Mouse (Mus musculus) urinary bladder, postnatal 10 days (tissue): ENCODE measurements around the gene Muc20.

Source experiments
- DNase-seq: peaks from one replicate; pipeline ENCODE4 v3.0.0; 2022; ENCODE audit warnings: low spot score

Gene Muc20

DNA sequence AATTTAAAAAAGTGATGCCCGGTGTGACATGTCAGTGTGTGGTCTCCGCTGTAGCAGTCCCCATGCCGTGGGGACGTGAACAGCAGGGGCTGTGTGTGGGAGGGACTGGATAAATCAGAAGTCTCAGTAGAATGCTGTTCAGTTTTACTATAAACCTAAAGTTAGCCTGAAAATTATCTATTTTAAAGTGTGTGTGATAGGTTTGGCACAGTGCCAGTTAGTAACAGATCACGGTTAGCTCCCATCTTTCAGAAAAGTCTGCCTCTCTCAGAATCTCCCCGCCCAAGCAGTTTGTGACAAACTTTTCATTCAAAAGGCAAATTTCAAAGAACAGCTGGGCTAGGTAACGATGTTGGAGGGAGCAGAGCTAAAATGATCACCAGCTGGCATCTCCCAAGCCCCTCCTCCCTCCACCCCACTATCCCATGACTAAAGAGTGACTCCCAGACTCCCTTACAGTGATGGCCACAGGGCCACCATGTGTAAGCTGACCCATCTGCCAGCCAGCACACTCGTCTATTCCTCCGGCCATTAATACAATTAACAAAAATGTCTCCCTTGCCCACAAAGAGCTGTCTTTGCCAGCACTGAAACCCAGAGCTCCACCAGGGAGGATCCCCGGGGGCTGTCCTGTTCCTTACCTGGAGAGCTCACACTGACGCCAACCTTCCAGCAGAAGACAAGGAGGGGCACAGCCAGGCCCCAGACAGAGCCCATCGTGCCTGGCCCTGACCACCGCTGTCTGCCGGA lies 384 bp downstream of the Muc20 start:
- no peak for DNase-seq

DNA sequence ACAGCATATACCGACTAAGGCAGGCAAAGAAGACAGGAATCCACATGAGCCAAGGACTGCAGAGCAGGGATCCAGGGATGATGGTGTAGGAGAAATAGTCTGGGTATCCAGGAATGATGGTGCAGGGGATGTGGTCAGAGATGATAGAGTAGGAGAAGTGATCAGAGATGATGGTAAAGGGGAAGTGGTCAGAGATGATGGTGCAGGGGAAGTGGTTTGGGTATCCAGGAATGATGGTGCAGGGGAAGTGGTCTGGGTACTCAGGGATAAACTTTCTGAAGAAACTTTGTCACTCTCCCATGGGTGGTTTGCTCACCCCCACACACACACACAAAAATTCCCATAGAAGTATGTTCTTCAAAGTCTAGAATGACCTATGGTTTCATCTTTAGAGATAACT lies 2.1 kb downstream of the Muc20 start:
- DNase-seq, result no peak

DNA sequence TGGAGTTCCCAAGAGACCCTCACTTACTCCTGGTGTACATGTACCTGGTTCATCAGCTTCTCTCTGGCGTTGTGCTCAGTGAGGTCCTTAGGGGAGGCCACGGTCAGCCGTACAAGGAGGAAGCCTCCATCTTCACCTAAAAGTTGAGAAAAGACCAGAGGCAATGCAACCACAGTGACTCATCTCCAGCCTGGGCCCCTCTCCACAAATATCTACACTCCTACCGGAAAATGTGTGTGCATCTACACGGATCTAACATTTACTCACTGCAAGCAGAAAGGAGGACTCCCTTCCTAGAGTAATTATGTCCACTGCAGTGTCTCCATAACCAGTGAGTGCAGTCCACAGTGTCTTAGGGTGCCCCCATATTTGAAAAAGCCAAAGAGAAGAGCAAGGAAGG lies 7.2 kb downstream of the Muc20 start:
- DNase-seq, result no peak

DNA sequence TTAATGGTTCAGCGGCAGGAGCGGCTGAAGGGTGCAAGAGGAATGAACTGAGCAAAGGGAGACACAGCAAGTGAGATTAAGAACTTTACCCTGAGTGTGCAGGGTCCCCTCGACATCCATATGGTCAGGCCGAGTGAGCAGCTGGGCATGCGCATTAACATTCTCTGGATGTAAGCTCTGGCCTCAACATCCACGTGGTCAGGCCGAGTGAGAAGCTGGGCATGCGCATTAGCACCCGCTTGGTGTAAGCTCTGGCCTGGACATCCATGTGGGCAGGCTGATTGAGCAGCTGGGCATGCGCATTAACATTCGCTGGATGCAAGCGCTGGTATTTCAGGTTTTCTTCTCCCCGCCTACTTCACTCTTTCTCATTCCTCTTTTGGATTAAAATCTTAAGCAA lies 12.4 kb downstream of the Muc20 start:
- no peak for DNase-seq

DNA sequence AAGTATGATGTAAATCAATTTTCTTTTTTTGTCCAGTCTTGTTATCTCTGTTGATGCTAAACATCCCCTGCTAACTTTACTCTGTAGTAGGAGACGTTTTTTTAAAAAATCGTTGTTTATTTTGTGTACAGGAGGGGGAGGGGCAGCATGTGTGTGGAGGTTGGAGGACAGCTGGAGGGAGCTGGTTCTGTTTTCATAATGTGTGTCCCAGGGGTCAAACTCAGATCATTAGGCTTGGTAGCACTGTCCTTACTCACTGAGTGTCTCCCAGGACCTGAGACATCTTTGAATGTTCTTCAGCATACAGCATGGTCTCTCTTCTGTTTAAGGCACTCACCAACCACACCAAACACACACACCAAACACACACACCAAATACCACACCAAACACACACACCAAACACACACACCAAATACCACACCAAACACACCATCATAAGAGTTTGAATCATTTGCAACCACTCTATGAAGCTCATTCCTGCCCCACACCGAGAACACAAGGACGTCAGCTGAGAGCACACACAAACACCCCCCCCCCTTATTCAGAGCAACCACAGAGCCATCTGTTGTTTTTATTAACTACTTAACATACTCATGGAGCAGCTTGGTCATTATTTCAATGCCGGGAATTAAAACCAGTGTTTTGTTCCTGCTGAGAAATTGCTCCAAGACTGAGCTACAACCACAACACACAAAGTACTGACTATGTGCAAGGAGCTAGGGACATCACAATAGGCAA lies 13.7 kb downstream of the Muc20 start:
- DNase-seq, result no peak

DNA sequence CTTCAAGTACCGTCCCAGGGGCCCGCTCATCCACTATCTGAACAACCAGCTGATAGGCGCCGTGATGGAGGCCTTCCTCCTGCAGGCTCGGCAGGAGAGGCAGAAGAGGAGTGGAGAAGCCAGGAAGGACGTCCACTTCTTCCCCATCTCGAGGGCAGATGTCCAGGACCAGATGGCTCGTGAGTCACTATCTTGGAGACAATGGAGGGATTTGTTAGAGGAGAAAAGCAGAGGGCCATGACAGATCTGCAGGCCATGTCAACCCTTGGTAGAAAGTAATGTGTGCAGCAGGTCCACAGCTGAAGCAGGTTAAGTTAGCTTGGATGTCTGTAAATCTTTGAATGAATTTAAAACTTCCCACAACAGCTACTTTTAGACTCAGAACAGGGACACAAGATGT lies 18.3 kb downstream of the Muc20 start:
- DNase-seq, result no peak

DNA sequence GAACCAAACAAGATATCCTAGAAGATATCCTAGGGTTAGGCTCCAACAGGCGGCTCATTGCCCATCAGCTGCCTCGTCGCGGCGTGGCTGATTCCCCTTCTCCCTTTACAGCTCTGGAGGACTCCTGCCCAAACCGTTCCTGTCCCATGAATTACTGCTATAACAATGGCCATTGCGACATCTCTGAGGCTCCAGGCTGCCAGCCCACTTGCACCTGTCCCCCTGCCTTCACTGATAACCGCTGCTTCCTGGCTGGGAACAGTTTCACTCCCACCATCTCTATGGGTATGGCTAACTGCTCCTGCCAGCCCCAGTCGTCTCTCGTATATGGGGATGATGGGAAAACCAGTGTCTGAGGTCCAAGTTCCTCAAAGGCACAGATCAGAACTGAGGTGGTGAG lies 20.6 kb downstream of the Muc20 start:
- DNase-seq, result no peak

DNA sequence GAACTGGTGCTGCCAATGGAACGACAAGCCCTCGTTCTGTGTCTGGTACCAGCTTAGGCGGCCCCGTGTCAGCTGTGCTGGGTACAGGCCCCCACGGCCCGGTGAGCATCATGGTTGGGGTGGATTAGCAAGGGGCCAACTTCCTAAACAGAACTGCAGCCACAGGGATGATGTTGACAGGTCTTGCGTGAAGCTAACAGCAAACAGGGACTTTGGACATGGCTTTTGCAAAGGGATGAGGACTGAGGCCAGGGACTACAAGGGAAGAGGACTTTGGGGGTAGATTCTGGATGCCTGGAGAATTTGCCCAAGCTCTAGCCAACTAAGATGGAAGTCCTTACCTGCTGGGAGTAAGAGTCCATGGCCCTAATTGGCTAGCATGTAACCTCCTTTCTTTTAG lies 30.3 kb downstream of the Muc20 start:
- no peak for DNase-seq

DNA sequence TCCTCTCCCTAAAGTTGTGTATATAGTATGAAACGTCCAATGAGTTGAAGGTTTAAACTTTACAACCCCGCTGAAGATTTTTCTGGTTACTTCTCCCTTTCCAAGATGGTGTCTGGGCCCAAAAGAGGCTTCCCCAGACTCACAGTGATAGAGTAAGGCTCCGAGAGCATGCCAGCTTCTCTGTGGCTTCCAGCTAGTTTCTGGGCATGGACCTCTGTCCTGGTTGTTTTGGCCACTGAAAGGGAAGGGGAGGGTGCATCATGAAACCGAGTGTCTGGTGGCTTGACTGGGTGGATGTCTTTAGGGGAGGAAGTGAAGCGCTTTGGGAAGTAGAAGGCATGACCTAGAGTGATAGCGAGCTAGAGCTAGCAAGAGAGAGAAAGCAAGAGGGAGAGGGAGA lies 32.3 kb downstream of the Muc20 start:
- no peak for DNase-seq

DNA sequence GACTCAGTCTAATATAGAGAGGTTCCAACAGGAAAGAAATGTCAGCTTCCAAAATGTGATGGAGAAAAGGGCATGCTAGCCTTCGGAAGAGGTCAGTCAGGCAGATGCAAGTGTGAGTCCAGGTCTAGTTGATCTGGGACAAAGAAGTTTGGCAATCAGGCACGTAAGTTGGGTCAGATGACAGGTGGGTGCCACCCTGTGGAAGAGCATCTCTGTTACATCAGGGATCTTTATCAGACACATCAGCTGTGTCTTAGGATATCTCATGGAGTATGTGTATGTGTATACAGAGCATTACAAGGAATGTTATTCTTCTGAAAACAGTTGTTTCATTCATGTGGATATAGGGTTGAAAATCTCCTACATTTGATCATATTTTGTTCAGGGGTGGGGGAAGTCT lies 32.7 kb downstream of the Muc20 start:
- no peak for DNase-seq

DNA sequence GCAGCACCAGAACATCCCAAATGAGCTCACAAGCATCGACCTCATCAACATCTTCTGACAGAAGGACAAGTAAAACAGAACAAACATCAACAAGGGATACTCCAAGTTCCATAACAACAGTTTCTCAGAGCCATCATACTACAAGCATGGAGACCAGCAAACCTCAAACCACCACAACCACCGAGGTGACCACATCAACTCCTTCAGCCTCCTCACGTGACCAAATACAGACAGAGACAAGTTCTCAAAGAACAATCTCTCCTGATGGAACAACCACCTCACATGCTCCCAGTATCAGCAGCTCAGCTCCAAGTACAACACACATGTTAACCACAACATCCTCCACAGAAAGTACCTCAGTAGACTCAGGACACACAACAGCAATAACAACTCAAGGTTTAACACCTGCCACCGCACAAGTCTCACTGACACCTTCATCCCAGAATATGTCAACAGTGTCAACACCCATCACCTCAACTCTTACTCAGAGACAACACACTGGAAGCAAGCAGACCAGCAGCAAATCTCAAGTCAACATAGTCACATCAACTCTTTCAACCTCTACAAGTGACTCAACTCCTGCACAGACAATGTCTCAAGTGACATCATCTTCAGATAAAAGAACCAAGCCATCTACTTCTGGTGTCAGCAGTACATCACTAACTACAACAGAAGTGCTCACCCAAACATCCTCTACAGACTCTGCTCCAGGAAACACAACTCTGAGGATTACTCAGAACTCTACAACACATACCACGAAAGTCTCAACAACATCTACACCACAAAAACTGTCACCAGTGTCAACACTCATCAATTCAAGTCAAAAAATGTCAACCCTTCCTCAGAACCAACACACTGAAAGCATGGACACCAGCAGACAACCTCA lies 46.8 kb downstream of the Muc20 start:
- no peak for DNase-seq

DNA sequence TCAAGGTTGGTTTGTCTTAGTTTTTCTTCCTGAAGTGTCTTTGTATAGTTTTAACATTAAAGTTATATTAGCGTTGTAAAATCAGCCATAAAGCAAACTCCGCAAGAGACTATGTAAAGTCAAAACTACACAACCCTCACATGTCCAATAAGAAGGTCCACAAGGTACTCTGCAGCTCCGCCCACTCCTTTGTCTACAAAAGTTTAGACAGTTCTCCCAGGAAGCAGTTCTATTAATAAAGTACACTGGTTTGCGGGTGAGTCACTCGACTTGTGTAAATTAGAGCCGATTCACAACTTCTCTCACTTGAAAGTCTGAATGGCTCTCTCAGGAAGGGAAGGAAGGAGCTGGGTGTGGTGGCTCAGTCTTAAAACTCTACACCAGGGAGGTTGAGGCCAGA lies 51.4 kb downstream of the Muc20 start:
- DNase-seq, result no peak

DNA sequence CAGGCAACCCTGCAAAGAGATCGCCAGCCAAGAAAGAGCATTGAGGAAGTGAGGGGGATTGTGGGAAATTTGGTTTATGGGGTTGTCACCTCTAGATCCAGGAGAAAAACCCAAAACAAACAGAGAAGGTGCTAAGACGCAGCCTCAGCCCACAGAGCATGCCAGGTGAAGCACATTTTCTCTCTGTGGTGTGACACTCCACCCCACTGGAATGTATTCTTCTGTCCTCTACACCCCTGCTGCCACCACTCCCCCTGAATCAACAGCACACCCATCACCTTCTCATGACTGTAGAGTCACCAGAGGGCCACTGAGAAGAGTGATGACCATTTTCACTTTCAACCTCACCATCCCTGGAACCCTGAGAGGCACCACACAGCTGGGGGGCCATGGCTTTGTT lies 54.5 kb downstream of the Muc20 start:
- DNase-seq, result no peak

DNA sequence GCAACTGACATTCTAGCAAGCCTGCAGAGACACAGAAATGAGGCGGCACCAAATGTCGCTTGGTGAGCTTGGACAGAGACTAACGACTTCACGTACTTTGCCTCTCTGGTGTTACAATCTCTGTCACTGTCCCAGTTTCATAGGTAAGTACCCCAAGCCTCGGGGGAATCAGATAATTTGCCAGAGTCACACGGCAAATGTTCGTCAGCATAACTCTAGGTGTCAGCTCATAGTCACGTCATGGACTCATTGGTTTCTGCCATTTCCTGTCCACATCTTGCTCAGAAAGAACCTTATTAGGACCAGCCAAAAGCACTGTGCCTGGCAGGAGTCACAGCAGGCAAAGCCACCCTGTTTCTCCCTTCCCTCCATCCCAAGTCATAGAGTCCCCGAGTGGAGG lies 55.9 kb downstream of the Muc20 start:
- no peak for DNase-seq

DNA sequence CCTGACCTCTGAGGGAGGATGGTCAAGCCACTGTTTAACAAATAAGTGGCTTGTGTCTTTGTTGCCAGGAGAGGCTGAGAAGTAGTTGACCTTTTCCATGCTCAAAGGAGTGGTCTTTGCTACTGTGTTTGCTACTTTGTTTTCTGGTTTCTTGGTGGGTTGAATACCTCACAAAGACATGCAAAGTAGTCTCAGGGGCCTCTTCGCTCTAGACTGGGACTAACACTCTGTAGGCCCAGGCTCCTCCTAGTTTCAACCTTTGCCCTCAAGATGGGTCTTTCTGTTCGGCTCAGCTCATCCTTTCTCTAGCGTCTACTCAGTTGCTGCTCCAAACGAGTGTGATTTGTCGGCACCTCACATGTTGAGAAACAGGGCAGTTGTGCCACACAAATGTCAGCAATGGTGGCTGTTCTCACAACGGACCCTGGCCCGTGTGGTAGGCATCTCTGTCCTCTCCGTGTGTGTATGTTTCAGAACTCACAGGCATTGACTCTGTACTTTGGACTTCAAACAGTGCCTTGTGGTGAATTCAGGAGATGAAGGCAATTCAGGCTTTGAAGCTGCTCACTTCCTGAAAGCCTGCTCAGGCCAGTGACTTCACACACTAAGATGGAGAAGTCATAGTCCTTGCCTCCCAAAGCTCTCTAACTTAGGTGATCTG lies 57.1 kb downstream of the Muc20 start:
- no peak for DNase-seq

DNA sequence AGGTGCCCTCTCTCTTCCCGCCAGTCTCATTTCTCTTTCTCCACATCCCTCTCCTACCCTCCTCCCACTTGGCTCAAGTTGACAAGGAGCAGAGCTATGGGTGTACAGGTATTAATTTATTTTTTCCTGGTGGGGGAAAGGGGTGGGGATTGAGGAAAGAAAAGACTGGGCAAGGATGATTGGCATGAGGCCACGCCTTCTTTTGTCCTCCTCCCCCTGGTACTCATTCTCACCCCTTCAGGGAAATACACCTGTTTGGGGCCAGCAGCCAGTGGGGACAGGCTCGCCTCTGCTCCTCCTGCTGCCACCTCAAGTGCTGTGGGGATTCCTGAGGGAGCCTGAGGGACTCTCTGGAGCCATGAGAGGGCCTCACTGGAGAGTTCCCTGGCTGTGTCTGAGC lies 61.2 kb downstream of the Muc20 start:
- no peak for DNase-seq

DNA sequence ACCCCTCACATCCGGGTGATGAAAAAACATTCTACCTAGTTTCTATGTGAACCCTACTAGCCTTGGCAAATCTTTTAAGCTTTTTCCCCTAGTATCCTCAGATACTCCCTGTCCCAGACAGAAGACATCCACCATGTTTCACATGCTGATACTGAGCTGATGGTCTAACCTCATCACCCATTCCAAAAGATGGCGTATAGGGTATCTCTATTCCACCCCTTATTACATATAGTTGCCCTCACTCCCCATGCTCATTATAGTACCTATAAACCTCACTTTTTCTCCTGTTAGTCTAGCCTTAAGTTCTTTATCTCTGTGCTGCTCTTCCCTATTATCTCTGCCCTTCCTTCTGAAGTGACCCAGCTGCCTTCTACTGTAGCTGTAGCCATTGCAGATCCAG lies 61.6 kb downstream of the Muc20 start, which contains the start of gene Muc4:
Gene Muc4 (plus strand): TSS at position 301 of the 400 bp plus-strand sequence.
- no peak for DNase-seq

DNA sequence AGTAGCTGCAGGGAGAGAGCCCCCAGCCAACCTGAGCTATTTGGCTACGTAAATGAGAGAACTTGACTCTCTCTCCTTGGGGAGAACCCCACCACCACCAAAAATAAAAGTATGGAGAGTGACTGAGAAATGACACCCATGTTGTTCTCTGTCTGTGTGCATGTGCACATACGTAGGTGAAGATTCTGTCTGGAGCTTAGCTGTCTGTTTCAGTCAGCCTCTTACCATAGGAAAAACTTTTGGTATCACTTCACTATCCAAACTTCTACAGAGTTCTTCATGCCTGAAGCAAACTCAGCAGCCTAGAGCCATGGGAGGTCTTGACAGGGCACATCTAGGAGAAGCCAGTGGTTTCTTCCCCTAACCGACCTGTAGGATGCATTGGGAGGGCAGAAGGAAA lies 64.0 kb downstream of the Muc20 start:
- DNase-seq, result no peak

DNA sequence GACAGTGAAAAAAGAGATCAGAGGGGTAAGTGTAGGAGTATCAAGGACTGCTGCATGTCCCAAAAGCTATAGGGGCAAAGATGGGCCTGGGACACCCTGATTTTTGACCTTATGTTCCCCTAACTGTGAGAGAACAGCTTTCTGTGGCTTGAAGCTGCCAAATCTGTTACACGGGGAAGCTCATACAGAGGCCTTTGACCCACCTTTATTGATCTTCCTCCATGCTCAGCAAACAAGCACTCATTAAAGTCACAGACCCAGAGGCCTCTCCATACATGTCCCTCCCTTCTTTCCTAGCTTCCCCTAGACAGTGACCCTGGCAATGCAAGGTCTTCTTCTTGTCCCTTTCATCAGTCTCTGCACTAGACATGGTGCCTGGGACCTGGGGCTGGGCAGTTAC lies 68.5 kb downstream of the Muc20 start:
- DNase-seq, result no peak

DNA sequence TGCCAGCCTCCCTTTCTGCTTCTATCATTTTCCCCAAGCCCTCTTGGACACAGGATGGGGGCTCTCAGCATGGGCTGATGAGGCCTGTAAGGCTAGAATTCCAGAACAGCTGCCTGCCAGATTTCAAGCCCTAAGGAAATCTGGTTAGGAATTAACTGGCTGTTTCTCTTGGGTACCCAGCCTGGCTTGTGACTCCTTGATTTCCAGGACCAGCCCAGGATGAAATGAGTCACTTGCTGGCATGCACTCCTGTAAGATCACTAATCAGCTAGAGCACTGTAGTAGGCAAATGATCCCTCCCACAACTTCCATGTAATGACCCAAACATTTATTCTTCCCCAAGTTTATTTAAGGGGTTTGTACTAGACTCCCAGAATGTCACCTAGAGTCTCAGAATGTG lies 69.0 kb downstream of the Muc20 start:
- no peak for DNase-seq
